Mouse (Mus musculus): ENCODE data around the gene Colgalt1. TPM values are rescaled to one million over a fixed set of nuclear protein-coding genes. Genes with fewer than 3 reads are reported as not detected.
A peak's percentile ranks its signal among the peaks of the same experiment; 100 is the strongest.

Colgalt1 gene
- total RNA-seq (2021): 10 to 100 TPM; 35.3 to 36.0 TPM
- long read RNA-seq, experiment 1, transcript Colgalt1-201 (12 exons, 3,207 nt): major isoform, 26 of 43 reads
- long read RNA-seq, experiment 1, partial matches to known transcripts: 3 of 43 reads
- long read RNA-seq, experiment 1, other reads (novel, unspliced or antisense): 14 of 43 reads
- long read RNA-seq, experiment 2, transcript Colgalt1-201 (12 exons, 3,207 nt): major isoform, 54 of 70 reads
- long read RNA-seq, experiment 2, partial matches to known transcripts: 5 of 70 reads
- long read RNA-seq, experiment 2, other reads (novel, unspliced or antisense): 10 of 70 reads

- DNase-seq: peak; percentile 96
These were observed at the start of gene Colgalt1 for GRCm38 (mm10) chr8:71610822-71611651. Colgalt1 (plus strand) TSS chr8:71610998.

- DNase-seq: no peak
These were observed 49.4 kb upstream of the Colgalt1 start for GRCm38 (mm10) chr8:71561401-71561800.

GRCm38 (mm10) chr8:71562751-71563150, 48.0 kb upstream of the Colgalt1 start:
- peak; percentile 75 for DNase-seq

GRCm38 (mm10) chr8:71563992-71564391, 46.8 kb upstream of the Colgalt1 start:
- no peak for DNase-seq

- no peak for DNase-seq
These were observed 44.3 kb upstream of the Colgalt1 start, which contains the start of gene Nxnl1 for GRCm38 (mm10) chr8:71566501-71566900. Nxnl1 (minus strand) TSS chr8:71566601.

GRCm38 (mm10) chr8:71567587-71567986, 43.2 kb upstream of the Colgalt1 start:
- no peak for DNase-seq

- peak; percentile 79 for DNase-seq
These were observed 42.3 kb upstream of the Colgalt1 start, which contains the start of gene Slc27a1 for GRCm38 (mm10) chr8:71568387-71568937. Slc27a1 (plus strand) TSS chr8:71568882.

GRCm38 (mm10) chr8:71568941-71569340, 41.9 kb upstream of the Colgalt1 start:
- DNase-seq: peak; percentile 50

- DNase-seq: peak; percentile 81
These were observed 41.2 kb upstream of the Colgalt1 start for GRCm38 (mm10) chr8:71569366-71570290.

GRCm38 (mm10) chr8:71570291-71570954, 40.4 kb upstream of the Colgalt1 start:
- peak; percentile 86 for DNase-seq

- no peak for DNase-seq
These were observed 38.7 kb upstream of the Colgalt1 start for GRCm38 (mm10) chr8:71572077-71572476.

- peak; percentile 53 for DNase-seq
These were observed 37.8 kb upstream of the Colgalt1 start for GRCm38 (mm10) chr8:71572847-71573633.

- DNase-seq: no peak
These were observed 36.4 kb upstream of the Colgalt1 start for GRCm38 (mm10) chr8:71574426-71574825.

GRCm38 (mm10) chr8:71575020-71575419, 35.8 kb upstream of the Colgalt1 start:
- no peak for DNase-seq

GRCm38 (mm10) chr8:71577856-71578387, 32.9 kb upstream of the Colgalt1 start:
- no peak for DNase-seq

- no peak for DNase-seq
These were observed 31.8 kb upstream of the Colgalt1 start for GRCm38 (mm10) chr8:71579009-71579408.

- DNase-seq: peak; percentile 73
These were observed 31.3 kb upstream of the Colgalt1 start for GRCm38 (mm10) chr8:71579476-71579875.

- DNase-seq: no peak
These were observed 30.6 kb upstream of the Colgalt1 start for GRCm38 (mm10) chr8:71580201-71580600.

- no peak for DNase-seq
These were observed 23.9 kb upstream of the Colgalt1 start for GRCm38 (mm10) chr8:71586891-71587290.

GRCm38 (mm10) chr8:71588762-71589161, 22.0 kb upstream of the Colgalt1 start:
- DNase-seq: no peak

Measured in gastrocnemius, postnatal 25 days (tissue).